Mouse (Mus musculus) G1E (cell line): ENCODE measurements around the gene Rab3gap1.

Source experiments
- CTCF ChIP-seq: IDR thresholded peaks from 2 replicates; pipeline ENCODE4 v1.5.1; 2012; ENCODE audit warnings: low read depth, low read length, inconsistent platforms, mixed read lengths
- GATA1 ChIP-seq: IDR thresholded peaks from 2 replicates; pipeline ENCODE4 v1.6.1; 2012; ENCODE audit warnings: borderline replicate concordance, low read length, inconsistent platforms, mixed read lengths
- POLR2AphosphoS5 ChIP-seq: IDR thresholded peaks from 2 replicates; pipeline ENCODE4 v1.6.1; 2012; ENCODE audit warnings: low read depth, low read length, inconsistent platforms; ENCODE audit not compliant: insufficient replicate concordance
- TAL1 ChIP-seq: conservative IDR thresholded peaks from 2 replicates; pipeline ENCODE4 v1.6.1; 2012; ENCODE audit warnings: low read depth, low read length, inconsistent platforms, mixed read lengths

GRCm38 (mm10) chr1:127985391-127985790 is 116.8 kb downstream of the Rab3gap1 start:
- TF ChIP-seq CTCF = no peak
- no peak for TF ChIP-seq TAL1
- TF ChIP-seq GATA1 = no peak
- TF ChIP-seq POLR2AphosphoS5 = no peak
